Mouse (Mus musculus) erythroblast, embryonic 14.5 days (primary cell): ENCODE results near the gene Ctf1.

Experiments used
- GATA1 ChIP-seq: IDR thresholded peaks from 2 replicates; pipeline ENCODE4 v1.6.1; 2012; ENCODE audit warnings: low read length, inconsistent platforms, mixed read lengths
- TAL1 ChIP-seq: IDR thresholded peaks from 3 replicates; pipeline ENCODE4 v1.6.1; 2012; ENCODE audit warnings: low read length, inconsistent platforms, mixed read lengths

- TF ChIP-seq TAL1, result no peak
- no peak for TF ChIP-seq GATA1
These were observed 19.2 kb upstream of the Ctf1 start for GRCm38 (mm10) chr7:127693290-127693689.
